ENCODE assay signal across 11 mouse cellular contexts in genomic region chr13:30729245-30729644, GRCm38 (mm10). TPM values are rescaled to one million over a fixed set of nuclear protein-coding genes. Genes with fewer than 3 reads are reported as not detected.
DNase-seq lines count a peak whose midpoint lies in the region; ATAC-seq and TF ChIP-seq lines count a peak whose summit lies in the region.
"Had no signal": no experiment of that assay in that cellular context is flagged by ENCODE, and none has a peak within 500 bp of the region (broad histone marks: within the 10 kb centered on the region; RNA-seq: fewer than 3 reads in every experiment).

No protein-coding gene starts in this region.

- H3K27me3 ChIP-seq in heart, embryonic 10.5 days (ENCODE audit: insufficient read depth, poor library complexity, severe bottlenecking) = no peaks in the 10 kb centered on the region
- no peaks in the 10 kb centered on the region for H3K27me3 ChIP-seq in Patski
- H3K27me3 ChIP-seq: limb, embryonic 15.5 days had no signal

- peaks cover 14% of the 10 kb centered on the region for H3K4me1 ChIP-seq in heart, embryonic 10.5 days
- H3K4me1 ChIP-seq: limb, embryonic 15.5 days had no signal

- CTCF ChIA-PET in Patski (lab: Charles Lee) = interaction anchor here (1.1 kb wide), 1 partner anchor 62 kb away, joined by 3 read pairs; no protein-coding TSS in a partner anchor

- H3K36me3 ChIP-seq in heart, embryonic 10.5 days = no peaks in the 10 kb centered on the region
- H3K36me3 ChIP-seq: limb, embryonic 15.5 days had no signal

- H3K4me3 ChIP-seq in heart, embryonic 10.5 days = no peak overlapping the region
- H3K4me3 ChIP-seq: limb, embryonic 15.5 days had no signal

- TF ChIP-seq CTCF in Patski (IDR thresholded peaks at IDR 0.05) = peak; percentile 55

- WGBS in heart, embryonic 10.5 days = 23% methylated on average over 6 of the region's 6 CpGs

- in situ Hi-C loops in Patski (cut with MboI; ENCODE audit: low pct_unique_long_range_greater_than_20kb) = no loop called here

- POLR2A ChIA-PET in Patski (lab: Charles Lee) = interaction anchor here (0.6 kb wide), 1 partner anchor 123 kb away, joined by 3 read pairs; no protein-coding TSS in a partner anchor

- H3K9me3 ChIP-seq in heart, embryonic 10.5 days = no peaks in the 10 kb centered on the region
- H3K9me3 ChIP-seq: limb, embryonic 15.5 days had no signal

- peak; percentile 48 to 51 for DNase-seq in heart, adult 18-20 months
- DNase-seq in heart, embryonic 10.5 days (ENCODE audit: low spot score) = no peak
- DNase-seq in Patski (ENCODE audit: low read depth, low spot score) = no peak
- DNase-seq in gastrocnemius, postnatal 25 days = peak; percentile 43
- peak; percentile 41 to 64 for DNase-seq in kidney, postnatal 36 days
- DNase-seq in right cerebral cortex, postnatal 14 days = no peak
- no peak for DNase-seq in spleen, postnatal 4 days (ENCODE audit: low spot score in 2 of 2)
- DNase-seq: right cerebral cortex, adult 18-20 months had no signal

- peak; percentile 44 for ATAC-seq in Patski
- no peak for ATAC-seq in megakaryocyte, adult 5-6 weeks (ENCODE audit: poor library complexity, severe bottlenecking)
- ATAC-seq: midbrain, embryonic 16.5 days had no signal

- no peak overlapping the region for H3K27ac ChIP-seq in heart, embryonic 10.5 days
- H3K27ac ChIP-seq: limb, embryonic 15.5 days had no signal

RNA-seq across cellular contexts. Expression of gene Irf4, which starts 19.8 kb away (rescaled TPM):
- 1 to 10 TPM; 1.1 to 5.5 TPM for total RNA-seq in heart, adult 18-20 months (2021)
- 0.04 and 0.15 TPM in 2 replicates for polyA plus RNA-seq in heart, embryonic 10.5 days (2016; fragmentation: Nextera tagmentation; extraction: Ambion mirVana)
- polyA plus RNA-seq in Patski (2021) = 0.15 TPM
- total RNA-seq in gastrocnemius, postnatal 25 days (2021) = 1 to 10 TPM in 1 of 2 experiments, under 1 TPM in 1; 0.28 to 1.4 TPM
- 13.0 and 14.1 TPM in 2 replicates for total RNA-seq in megakaryocyte, adult 5-6 weeks (2015)
- 12.4 and 13.4 TPM in 2 replicates for total RNA-seq in megakaryocyte, adult 5-6 weeks (2017)

Comparison
In these comparisons a context has a peak if more than half of its experiments do, and no peak if none do; other contexts are left out.
1. DNase-seq: peak in heart, adult 18-20 months (2 of 2), gastrocnemius, postnatal 25 days (single experiment) and kidney, postnatal 36 days (2 of 2); none in heart, embryonic 10.5 days (single experiment), Patski (single experiment), right cerebral cortex, postnatal 14 days (single experiment) and spleen, postnatal 4 days (0 of 2).